Mouse (Mus musculus) embryonic facial prominence, embryonic 10.5 days (tissue): ENCODE measurements around the gene Anapc2. TPM values are rescaled to one million over a fixed set of nuclear protein-coding genes. Genes with fewer than 3 reads are reported as not detected.

ENCODE experiments used
- DNase-seq: peaks from one replicate; pipeline ENCODE4 v3.0.0-alpha.2; 2017; ENCODE audit warnings: low spot score
- H3K27ac ChIP-seq: fragments of 300-500 bp; sonication (generic); replicated peaks from 2 replicates; pipeline ENCODE4 v1.5.1; 2016; ENCODE audit warnings: mild to moderate bottlenecking
- H3K27me3 ChIP-seq: fragments of 300-500 bp; sonication (generic); replicated peaks from 2 replicates; pipeline ENCODE4 v1.6.1; 2016; ENCODE audit warnings: low read depth, mild to moderate bottlenecking; ENCODE audit not compliant: poor library complexity, severe bottlenecking
- H3K36me3 ChIP-seq: fragments of 300-500 bp; sonication (generic); replicated peaks from 2 replicates; pipeline ENCODE4 v1.6.1; 2016; ENCODE audit warnings: mild to moderate bottlenecking, moderate library complexity
- H3K4me1 ChIP-seq: fragments of 300-500 bp; sonication (generic); 2 replicates; pipeline ENCODE4 v1.6.1; 2016
- H3K4me3 ChIP-seq: fragments of 300-500 bp; sonication (generic); 2 replicates; pipeline ENCODE4 v1.5.1; 2016; ENCODE audit warnings: mild to moderate bottlenecking, moderate library complexity
- H3K9me3 ChIP-seq: fragments of 300-500 bp; sonication (generic); 2 replicates; pipeline ENCODE4 v1.6.1; 2016; ENCODE audit warnings: mild to moderate bottlenecking
- WGBS: fragments of 180-500 bp; shearing (Covaris S2); methylation state at CpG from one replicate; pipeline ENCODE4 v1.1.7; 2016; 5-methylcytosine and 5-hydroxymethylcytosine counted together
- polyA plus RNA-seq: library from polyadenylated mRNA; unstranded; fragments of >200 nt; fragmentation: Nextera tagmentation; extraction: Ambion mirVana; gene quantifications from 2 replicates; pipeline ENCODE4 v1.2.1, GENCODE M21; 2016

Anapc2 gene
- polyA plus RNA-seq, 1 experiment from 2014 or later, result 147 TPM

GRCm38 (mm10) chr2:25231038-25231437 is 41.2 kb upstream of the Anapc2 start:
- Histone ChIP-seq H3K27ac (no peak overlapping the region), H3K36me3 (no peaks in the 10 kb centered on the region), H3K27me3 (peaks cover 31% of the 10 kb centered on the region)

GRCm38 (mm10) chr2:25233421-25233820 is 38.9 kb upstream of the Anapc2 start:
- Histone ChIP-seq H3K27ac (no peak overlapping the region), H3K9me3 (no peaks in the 10 kb centered on the region), H3K27me3 (peaks cover 31% of the 10 kb centered on the region), H3K4me1 (peaks cover 13% of the 10 kb centered on the region), H3K4me3 (no peak overlapping the region), H3K36me3 (no peaks in the 10 kb centered on the region)
- 84% methylated on average over 4 of the region's 4 CpGs for WGBS
- no peak for DNase-seq

More at GRCm38 (mm10) chr2:25231038-25231437, 41.2 kb upstream of the Anapc2 start:
- peaks cover 12% of the 10 kb centered on the region for H3K4me1 ChIP-seq
- no peak for DNase-seq
- WGBS, result 53% methylated on average over 12 of the region's 12 CpGs
- H3K9me3 ChIP-seq, result no peaks in the 10 kb centered on the region
- H3K4me3 ChIP-seq, result no peak overlapping the region

GRCm38 (mm10) chr2:25234050-25234449 is 38.2 kb upstream of the Anapc2 start, which contains the start of gene Slc34a3:
Gene Slc34a3, minus strand, starts transcription at chr2:25234364.
- H3K4me1 ChIP-seq, result peaks cover 6% of the 10 kb centered on the region
- 86% methylated on average over 3 of the region's 3 CpGs for WGBS

GRCm38 (mm10) chr2:25234551-25235220 is 37.6 kb upstream of the Anapc2 start:
- H3K27me3 ChIP-seq, result peaks cover 39% of the 10 kb centered on the region
- no peak for DNase-seq

More at GRCm38 (mm10) chr2:25234050-25234449, 38.2 kb upstream of the Anapc2 start, which contains the start of gene Slc34a3:
- no peak within 1 kb of the TSS for H3K4me3 ChIP-seq
- H3K27ac ChIP-seq, result no peak within 1 kb of the TSS
- H3K27me3 ChIP-seq, result peaks cover 35% of the 10 kb centered on the region
- DNase-seq, result no peak
- no peaks in the 10 kb centered on the region for H3K36me3 ChIP-seq
- no peaks in the 10 kb centered on the region for H3K9me3 ChIP-seq

GRCm38 (mm10) chr2:25236614-25237013 is 35.7 kb upstream of the Anapc2 start, which contains the start of gene Rnf224:
Gene Rnf224, minus strand, starts transcription at chr2:25236787.
- no peak within 1 kb of the TSS for H3K4me3 ChIP-seq
- H3K9me3 ChIP-seq, result no peaks in the 10 kb centered on the region
- no peak within 1 kb of the TSS for H3K27ac ChIP-seq
- H3K27me3 ChIP-seq, result peaks cover 36% of the 10 kb centered on the region
- no peaks in the 10 kb centered on the region for H3K36me3 ChIP-seq
- H3K4me1 ChIP-seq, result peaks cover 20% of the 10 kb centered on the region
- 32% methylated on average over 8 of the region's 8 CpGs for WGBS
- no peak for DNase-seq

More at GRCm38 (mm10) chr2:25234551-25235220, 37.6 kb upstream of the Anapc2 start:
- Histone ChIP-seq H3K36me3 (no peaks in the 10 kb centered on the region), H3K9me3 (no peaks in the 10 kb centered on the region), H3K4me3 (no peak overlapping the region), H3K4me1 (peaks cover 5% of the 10 kb centered on the region; the same call in 1 of the 2 replicates), H3K27ac (no peak overlapping the region)
- 73% methylated on average over 5 of the region's 5 CpGs for WGBS

GRCm38 (mm10) chr2:25237522-25237921 is 34.8 kb upstream of the Anapc2 start:
- H3K9me3 ChIP-seq, result no peaks in the 10 kb centered on the region
- no peak overlapping the region for H3K4me3 ChIP-seq
- WGBS, result 67% methylated on average over 4 of the region's 4 CpGs
- no peak for DNase-seq
- peaks cover 29% of the 10 kb centered on the region for H3K4me1 ChIP-seq
- peaks cover 36% of the 10 kb centered on the region for H3K27me3 ChIP-seq
- no peaks in the 10 kb centered on the region for H3K36me3 ChIP-seq
- no peak overlapping the region for H3K27ac ChIP-seq

- Histone ChIP-seq H3K27ac (no peak overlapping the region), H3K4me3 (no peak overlapping the region), H3K36me3 (no peaks in the 10 kb centered on the region), H3K4me1 (peaks cover 35% of the 10 kb centered on the region), H3K9me3 (no peaks in the 10 kb centered on the region), H3K27me3 (peaks cover 42% of the 10 kb centered on the region)
- no peak for DNase-seq
Observed at GRCm38 (mm10) chr2:25238106-25238505, 34.2 kb upstream of the Anapc2 start.

GRCm38 (mm10) chr2:25239766-25240165 is 32.5 kb upstream of the Anapc2 start:
- no peak overlapping the region for H3K27ac ChIP-seq
- no peaks in the 10 kb centered on the region for H3K9me3 ChIP-seq
- peaks cover 49% of the 10 kb centered on the region for H3K27me3 ChIP-seq
- no peak for DNase-seq
- peak overlapping the region; percentile 1; the same call in 1 of the 2 replicates for H3K4me3 ChIP-seq
- WGBS, result 86% methylated on average over 3 of the region's 3 CpGs
- 0 out of 2 replicates have a peak, but pooled peaks cover under 1% of the 10 kb centered on the region for H3K36me3 ChIP-seq
- H3K4me1 ChIP-seq, result peaks cover 38% of the 10 kb centered on the region

GRCm38 (mm10) chr2:25240310-25240709 is 32.0 kb upstream of the Anapc2 start:
- H3K36me3 ChIP-seq, result peaks cover 5% of the 10 kb centered on the region; the same call in 1 of the 2 replicates
- no peak for DNase-seq
- H3K27ac ChIP-seq, result peak overlapping the region; percentile 70; the same call in 1 of the 2 replicates
- no peaks in the 10 kb centered on the region for H3K9me3 ChIP-seq
- peaks cover 48% of the 10 kb centered on the region for H3K27me3 ChIP-seq
- H3K4me3 ChIP-seq, result peak overlapping the region; percentile 69
- H3K4me1 ChIP-seq, result peaks cover 38% of the 10 kb centered on the region
- WGBS, result 48% methylated on average over 8 of the region's 8 CpGs

- Histone ChIP-seq H3K4me1 (peaks cover 38% of the 10 kb centered on the region), H3K27me3 (peaks cover 48% of the 10 kb centered on the region), H3K27ac (peak overlapping the region; percentile 70; the same call in 1 of the 2 replicates), H3K36me3 (peaks cover 11% of the 10 kb centered on the region), H3K4me3 (peak overlapping the region; percentile 69), H3K9me3 (no peaks in the 10 kb centered on the region)
- DNase-seq, result peak; percentile 81
- WGBS, result 1% methylated on average over 29 of the region's 29 CpGs
Observed at GRCm38 (mm10) chr2:25240723-25241437, 31.4 kb upstream of the Anapc2 start.

- Histone ChIP-seq H3K9me3 (no peaks in the 10 kb centered on the region), H3K4me1 (peaks cover 36% of the 10 kb centered on the region), H3K36me3 (peaks cover 16% of the 10 kb centered on the region), H3K4me3 (peak overlapping the region; percentile 69), H3K27me3 (peaks cover 48% of the 10 kb centered on the region), H3K27ac (no peak overlapping the region; the same call in 1 of the 2 replicates)
- 19% methylated on average over 6 of the region's 6 CpGs for WGBS
- DNase-seq, result no peak
Observed at GRCm38 (mm10) chr2:25241438-25241775, 30.9 kb upstream of the Anapc2 start.

GRCm38 (mm10) chr2:25242101-25242506 is 30.2 kb upstream of the Anapc2 start, which contains the start of the genes Rnf208 and Cysrt1:
Gene Rnf208, plus strand, starts transcription at chr2:25242255.
Gene Cysrt1, minus strand, starts transcription at chr2:25242452.
- Histone ChIP-seq H3K27me3 (peaks cover 48% of the 10 kb centered on the region), H3K4me1 (peaks cover 33% of the 10 kb centered on the region), H3K9me3 (no peaks in the 10 kb centered on the region), H3K4me3 (peak within 1 kb of the TSS; percentile 69), H3K36me3 (peaks cover 23% of the 10 kb centered on the region), H3K27ac (peak within 1 kb of the TSS; percentile 72)
- 1% methylated on average over 59 of the region's 59 CpGs for WGBS
- peak; percentile 49 for DNase-seq
